Mouse (Mus musculus) CD4-positive, CD25-positive, alpha-beta regulatory T cell, adult 2 months (primary cell): ENCODE data around the gene Fndc3b.

Experiments
- DNase-seq: peaks from one replicate; pipeline ENCODE4 v3.0.0-alpha.2; 2012; ENCODE audit warnings: low read depth, low spot score

Gene Fndc3b

DNA sequence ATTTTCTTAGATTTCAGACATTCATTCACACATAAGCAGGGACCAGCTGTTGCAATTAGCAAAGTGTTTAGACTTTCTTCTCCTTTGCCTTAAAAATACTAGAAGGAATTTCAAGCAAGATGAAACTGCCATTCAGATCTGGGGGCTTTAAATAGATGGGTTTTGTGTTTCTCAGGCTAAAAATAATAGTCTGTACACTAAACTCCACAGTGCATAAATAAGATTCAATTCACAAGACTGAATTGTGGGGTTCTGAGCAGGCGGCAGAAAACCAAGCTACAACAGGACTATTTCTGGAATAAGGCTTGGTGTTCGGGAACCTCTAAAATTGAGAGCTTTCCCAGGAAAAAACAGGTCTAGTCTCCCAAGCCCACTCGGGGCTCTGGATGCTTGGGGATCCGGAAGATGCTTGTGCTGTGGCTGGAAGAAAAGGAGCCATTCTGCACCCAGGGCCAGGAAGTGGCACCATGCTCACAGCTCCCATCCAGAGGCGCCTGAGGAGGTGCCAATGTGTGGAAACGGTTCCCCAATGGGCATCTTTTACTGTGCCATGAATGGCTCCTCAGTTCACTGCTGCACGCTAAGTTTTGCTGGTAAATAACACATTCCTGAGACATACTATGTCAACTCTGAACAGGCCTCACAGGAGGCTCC is 117.5 kb downstream of the Fndc3b start:
- no peak for DNase-seq

DNA sequence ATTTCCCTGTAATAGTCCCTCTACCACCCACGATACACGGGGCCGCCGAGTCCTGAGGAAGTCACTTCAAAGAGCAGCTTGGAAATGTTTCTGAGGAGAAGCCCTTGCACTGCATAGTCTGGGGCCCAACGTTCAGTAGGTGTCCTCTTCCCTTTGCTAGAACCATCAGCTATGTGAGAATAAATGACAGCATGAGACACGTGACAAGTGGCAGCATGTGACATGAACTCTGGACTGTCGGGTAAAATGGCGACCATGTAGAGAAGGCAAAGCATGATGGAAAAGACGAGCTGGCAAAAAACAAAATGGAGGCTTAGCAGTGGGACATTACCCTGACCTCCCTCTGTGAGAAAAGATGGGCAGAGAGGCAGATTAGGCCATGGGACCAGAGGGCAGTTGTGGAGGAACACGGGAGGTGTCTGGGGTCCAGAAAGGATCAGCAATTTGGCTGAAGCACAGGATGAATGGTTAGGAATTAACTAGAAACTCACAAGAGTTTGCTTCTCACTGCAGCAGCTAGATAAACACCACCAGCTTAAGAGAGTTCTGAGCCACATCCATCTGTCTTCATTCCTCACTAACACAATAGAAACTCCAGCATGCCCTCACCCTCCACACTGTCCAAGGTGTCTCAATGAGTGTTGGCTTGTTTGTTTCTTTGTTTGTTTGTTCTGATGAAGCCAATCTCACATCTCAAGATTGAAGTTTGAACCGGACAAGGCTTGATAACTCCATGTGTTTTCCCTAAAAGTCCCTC is 118.2 kb downstream of the Fndc3b start:
- DNase-seq, result no peak

DNA sequence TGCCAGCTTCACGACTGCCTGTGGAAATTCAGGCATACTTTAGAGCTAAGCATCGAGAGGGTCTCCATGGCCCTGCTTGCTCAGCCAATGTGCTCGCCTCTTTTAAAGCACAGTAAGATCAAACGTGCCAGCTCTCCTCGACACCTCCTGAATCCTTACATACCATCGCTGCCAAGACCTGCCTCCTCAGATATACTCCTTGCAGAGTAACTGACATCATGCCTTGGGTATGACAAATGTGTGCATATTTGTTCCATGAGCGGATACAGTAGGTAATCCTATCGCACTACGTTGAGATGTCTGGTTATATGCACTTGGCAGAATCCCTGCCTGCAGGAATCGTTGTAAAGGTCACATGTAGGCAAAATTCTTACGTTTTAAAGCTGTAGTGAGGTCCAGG is 120.3 kb downstream of the Fndc3b start:
- no peak for DNase-seq

DNA sequence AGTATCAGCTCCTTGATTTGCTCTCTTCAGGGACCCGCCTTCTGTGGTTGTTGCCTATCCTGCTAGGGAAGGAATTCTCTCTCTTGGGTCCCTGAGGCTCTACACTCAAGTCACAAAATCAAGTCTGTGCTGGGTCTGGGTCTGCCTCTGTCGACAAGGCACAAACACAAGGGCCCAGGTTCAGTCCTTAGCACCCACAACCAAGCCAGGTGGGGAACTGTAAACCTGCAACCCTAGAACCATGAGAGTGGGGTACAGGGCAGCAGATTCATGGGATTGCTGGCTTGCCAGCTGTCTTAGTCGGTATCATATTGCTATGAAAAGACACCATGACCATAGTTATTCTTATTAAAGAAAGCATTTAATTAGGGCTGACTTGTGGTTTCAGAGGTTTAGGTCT is 121.8 kb downstream of the Fndc3b start:
- DNase-seq, result no peak

DNA sequence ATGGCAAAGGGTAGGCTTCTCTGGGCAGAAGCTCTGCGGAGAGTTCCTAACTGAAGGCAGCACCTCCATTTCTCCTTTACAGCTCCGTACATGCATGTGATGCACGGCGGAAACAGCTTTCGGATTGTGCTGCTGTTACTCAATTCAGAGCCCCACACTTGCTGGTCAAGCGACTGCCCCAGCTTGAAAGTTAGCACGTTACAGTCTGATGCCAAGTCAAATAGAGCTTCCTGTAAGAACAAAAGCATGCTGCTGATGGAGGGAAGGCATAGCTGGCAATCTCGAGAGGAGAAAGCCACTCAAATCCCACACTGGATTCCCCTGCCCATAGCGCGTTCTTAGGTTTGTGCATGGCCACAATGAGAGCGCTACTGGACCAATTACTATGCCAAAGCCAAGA is 122.5 kb downstream of the Fndc3b start:
- DNase-seq, result no peak

DNA sequence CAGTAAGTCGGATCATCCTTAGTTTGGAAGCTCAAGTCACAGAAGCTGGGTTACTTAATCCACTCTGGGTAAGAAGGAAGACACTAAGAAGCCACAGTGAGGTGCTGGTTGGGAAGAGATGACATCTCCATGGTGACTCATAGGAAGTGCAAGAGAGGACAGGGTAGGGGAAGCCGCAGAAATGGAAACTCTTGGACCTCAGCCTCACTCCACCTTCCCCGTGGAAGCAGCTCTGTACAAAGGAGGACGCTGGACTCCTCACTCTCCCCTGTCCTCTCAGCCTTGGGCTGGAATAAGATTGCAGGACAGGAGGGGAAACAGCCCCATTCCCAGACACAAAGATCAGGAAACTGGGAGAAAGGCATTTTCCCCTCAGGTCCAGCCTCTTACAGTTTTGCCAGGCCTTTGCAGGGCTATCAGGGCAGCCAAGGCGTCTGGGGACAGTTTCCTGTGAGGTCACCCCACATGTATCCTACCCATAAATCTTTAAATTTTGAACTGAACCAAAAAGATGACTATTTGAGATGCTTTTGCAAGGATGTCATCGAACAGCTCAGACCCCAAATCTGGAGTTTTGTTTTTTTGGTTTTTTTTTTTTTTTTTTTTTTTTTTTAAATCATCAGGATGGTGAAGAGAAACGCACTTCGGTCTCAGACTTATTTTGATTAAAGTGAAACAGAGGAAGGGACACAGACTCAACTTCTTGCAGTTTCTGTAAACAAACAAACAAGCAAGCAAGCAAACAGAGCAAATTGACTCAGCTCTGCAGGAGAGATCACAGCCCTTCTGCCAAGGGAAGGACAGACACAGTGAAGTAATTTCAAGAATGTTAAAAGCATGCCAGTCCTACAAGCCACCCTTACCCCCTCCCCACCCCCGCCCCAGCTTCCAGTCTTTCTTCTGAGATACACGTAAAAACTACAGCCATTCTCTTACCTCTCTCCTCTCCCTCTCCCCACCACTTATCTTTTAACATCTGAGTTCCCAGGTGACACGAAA is 126.2 kb downstream of the Fndc3b start:
- no peak for DNase-seq

DNA sequence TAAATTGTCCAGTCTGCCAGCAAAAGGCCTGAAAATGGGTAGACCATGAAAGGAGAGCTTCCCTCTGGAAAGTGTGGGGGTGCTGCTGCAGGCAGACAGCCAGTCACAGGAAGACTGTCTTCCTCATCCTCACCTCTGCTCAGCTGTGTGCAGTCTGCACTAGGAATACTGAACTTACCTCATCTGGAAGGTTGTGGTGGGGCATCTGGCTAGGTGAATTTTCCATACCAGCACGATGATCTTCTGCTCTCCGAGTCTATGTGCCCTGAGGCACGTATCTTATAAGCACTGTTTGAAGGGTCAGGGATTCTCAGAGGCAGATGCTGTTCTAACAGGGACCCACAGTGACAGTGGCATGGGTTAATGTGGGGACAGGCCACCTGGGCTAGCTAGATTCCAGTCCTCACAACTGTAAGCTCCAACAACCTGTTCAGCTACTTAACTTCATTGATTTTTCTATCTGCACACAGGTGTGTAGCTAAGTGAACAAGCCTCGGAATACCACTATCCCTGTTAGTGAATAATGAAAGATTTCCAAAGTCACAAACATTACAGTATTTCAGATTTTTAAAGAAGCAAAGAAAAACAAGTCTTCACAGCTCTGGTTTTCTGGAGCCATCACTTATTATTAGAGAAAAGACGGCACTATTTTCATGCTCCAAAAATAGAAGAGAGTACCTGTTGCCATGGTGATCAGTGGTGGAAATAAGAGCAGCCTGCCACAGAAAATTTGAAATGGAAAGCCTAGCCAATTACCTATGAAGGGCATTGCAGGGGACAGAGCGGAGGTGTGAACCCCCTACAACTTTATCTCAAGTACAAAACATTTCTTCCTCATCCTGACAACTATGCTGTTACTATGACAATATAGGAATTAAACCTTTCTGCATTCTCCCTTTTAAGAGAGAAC is 128.9 kb downstream of the Fndc3b start:
- DNase-seq, result no peak

DNA sequence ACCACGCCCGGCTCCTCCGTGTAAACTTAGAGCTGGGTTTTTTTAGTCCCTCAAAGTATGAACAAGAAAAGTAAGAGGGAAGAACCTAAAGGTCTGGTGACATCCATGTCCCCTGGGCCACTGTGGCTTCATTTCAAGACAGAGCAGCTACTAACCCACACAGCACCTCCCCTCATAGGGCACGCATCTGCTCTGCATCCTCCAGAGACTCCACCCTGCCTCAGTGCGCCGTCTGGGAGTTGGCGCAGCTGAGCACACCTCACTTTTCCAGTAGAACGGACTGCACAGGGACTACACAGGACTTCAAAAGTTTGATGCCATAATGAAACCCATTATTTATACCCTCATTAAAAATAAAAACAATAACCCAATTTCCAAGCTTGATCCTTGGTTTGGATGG is 130.2 kb downstream of the Fndc3b start:
- DNase-seq, result no peak

DNA sequence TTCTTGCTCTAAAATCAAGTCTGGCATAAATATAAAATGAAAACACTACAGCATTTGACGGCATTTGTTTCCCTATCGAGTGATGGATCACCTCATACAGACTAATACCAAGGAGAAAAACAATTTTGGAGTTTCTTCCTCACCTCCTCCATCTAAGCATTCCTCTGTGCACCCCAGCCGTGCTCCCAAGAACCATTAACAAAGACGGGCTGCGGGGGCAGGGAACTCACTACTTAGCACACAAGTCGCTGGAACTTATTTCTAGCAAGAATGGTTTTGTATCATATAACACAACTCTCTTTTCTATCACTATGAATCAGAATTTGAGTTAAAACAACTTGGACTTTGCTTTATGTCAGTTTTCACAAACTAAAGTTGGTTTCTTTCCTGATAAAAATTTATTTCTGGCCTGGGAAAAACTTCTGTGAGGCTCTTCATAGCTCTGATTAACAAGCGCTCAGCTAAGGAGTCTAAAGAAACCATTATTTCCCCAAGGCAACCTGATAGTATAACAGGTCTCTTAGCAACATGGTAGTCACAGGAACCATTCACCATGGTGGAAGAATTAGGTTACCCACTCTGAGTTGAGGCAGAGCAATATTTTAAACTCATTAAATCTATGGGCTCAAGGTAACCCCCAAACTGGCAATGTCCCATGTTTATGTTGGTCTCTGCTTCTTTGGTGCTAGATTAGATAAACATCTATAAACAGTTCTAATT is 131.1 kb downstream of the Fndc3b start:
- no peak for DNase-seq

DNA sequence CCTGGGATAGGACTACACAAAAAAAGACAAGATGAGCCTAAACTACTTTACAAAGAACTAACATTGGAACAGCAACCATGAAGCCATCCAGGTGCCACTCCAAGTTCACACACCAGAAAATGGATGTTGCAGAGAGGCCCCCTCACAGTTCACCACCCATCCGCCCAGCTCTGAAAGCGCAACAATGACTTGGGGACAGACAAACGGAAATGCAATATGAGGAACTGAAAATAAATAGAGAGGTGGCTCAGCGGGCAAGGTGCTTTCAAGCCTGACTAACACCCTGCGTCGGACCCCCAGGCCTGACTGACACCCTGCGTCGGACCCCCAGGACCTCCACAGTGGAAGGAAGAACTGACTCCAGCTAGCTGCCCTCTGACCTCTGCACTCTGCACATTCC is 131.9 kb downstream of the Fndc3b start:
- DNase-seq, result no peak

DNA sequence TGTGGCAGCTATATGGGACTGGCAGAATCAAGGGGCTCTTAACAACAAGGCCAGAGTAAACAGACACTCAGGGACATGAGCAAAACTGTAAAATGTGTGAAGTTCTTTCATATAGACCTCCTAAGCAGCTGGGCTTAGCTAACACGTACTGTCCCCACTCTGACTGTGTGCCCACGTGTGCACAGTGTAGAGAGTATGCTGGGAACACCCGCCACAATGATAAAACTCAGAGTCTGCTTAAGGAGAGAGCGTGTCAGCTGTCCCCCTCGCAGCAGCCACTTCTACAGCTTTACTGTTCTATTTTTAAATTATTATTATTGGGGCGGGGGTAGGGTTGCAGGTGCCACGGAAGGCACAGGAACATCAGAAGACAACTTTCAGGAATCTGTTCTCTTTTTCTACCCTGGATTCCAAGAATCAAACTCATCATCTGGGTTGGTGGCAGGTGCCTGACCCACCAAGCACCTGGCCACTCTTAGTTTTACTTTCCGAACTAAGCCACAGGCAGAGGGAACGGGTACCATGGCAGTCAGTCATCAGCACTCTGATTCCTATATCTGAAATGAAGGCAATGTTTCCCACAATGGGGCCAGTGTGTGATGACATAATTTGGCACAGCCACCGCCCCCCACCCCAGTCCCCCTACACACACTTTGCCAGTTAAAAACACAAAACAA is 133.6 kb downstream of the Fndc3b start:
- DNase-seq, result no peak

DNA sequence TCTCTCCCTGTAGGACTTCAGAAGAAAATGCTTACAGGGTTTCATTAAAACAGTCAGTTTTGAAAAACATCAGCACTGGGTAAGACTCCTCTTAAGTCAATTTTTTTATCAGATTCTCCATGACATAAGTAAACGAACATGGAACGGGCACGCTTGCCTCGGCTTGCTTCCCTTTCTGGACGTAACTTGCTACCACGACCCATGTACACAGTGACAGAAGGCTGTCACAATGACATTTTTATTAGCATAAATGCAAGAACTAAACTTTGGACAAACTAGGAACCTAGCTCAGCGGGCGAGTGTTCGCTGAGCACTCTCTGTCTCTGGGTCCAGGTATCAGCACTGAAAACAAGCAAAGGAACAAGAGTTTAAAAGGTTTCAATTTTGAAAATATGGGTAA is 136.9 kb downstream of the Fndc3b start:
- DNase-seq, result no peak

DNA sequence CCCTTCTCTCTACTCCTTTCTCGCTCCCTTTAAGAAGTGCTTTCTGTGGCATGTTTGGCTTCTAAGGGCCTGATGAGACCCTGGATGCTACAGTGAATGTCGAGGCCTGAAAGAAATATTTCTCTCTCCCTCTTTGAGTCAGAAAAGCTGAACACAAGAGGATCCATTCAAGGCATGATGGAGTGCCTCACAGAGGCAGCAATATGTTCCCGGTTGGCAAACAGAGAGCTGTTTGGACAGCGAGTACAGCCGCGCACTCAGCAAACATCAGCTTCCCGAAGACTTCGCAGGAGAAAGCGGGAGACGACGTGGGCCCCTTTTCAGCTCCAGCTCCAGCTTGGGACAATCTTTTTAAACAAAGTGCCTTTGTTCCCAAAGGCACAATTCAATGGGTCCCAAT is 137.6 kb downstream of the Fndc3b start:
- DNase-seq, result no peak

DNA sequence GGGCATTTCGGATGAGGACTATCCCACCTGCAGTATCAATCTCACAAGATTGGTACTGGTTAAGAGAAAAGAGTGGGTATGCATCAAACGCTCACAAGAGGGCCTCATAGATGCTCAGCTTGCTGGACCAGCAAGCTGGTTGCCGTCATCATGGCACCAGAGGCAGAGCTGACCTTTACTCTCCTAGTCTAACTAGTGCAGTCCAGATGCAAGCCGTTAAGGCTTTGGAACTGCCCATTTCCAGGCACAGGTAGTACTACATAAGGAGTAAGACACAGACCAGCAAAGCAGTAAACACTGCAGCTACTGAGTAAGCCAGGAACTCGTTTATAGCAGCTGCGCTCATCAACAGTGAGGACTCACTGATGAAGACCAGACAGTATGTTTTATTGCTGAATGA is 138.8 kb downstream of the Fndc3b start:
- DNase-seq, result no peak

DNA sequence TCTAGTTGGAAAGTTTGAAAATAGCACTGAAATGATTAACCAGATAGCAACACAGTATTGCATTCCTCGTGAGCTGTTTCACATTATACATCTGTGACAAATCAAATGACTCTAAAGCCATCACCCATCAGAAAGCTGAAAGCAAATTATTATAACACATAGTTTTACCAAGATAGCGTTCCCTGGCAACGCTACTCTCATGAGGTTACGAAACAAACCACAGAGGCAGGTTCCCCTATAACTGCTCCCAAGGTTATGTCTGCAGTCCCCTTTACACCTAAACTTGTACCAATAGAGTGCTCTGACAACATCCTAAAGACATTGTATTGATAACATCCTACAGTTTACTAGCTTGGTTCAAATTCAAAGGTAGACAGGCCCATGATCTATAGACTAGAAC is 145.8 kb downstream of the Fndc3b start:
- DNase-seq, result no peak

DNA sequence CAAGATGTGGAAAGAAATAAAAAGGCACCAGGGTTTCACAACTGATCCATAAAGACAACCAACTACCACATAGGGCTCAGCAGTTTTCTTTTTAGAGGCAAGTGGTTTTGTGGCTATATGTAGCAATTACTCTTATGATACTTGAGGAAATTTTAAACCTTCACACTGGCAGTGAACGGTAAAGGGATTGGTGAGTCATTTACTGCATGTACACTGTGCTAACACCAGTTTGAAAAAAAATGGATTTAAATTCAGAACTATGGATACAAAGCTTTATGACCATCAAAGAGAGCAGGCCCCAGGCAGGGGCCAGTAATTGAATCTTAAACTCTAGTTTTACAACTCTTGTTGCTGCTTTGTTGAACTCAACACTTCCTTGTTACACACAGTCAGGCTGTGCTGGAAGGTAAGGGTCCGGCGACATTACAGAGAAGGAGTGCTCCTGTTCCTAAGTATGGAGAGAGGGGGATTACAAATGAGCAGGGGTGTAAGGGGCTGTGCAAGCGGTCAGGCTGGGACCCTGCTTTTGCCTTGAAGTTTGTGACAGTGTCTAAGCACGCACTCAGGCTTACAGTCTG is 148.0 kb downstream of the Fndc3b start:
- DNase-seq, result no peak

DNA sequence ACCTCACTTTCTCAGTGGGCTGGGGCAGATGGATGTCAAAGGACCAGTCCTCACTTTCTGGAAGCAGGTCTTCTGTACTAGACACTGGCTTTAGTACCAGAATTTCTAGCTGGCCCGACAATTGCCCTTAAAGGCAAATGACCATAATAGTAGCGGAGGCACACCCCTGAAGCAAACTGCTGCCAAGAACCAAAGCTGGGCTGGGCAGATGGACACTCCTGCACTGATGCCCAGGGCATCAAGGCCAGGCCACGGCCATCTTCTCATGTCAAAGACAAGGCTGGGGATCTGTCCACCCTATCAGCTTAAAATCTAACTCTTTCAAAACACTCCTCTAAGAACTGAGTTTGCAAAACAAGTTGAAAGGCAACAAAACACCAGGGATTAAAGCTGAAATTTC is 148.6 kb downstream of the Fndc3b start:
- DNase-seq, result no peak

DNA sequence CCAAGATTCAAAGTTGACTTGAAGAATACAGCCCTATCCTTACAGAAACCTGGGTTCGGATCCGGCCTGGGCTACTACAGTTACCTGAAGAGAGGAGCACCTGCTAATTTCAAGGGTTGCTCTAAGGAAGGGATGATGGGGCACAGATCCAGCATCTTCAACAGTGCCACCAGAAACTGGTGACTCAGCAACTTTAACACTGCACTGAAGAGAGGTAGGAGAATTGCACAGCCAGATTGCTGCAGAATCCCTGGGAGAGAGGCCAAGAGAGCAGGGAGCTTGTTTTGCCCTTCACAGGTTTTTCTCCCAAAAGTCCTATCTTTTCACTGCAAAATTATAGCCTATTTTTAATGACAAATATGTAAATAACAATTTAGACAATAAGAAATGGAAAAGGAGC is 149.2 kb downstream of the Fndc3b start:
- DNase-seq, result no peak

DNA sequence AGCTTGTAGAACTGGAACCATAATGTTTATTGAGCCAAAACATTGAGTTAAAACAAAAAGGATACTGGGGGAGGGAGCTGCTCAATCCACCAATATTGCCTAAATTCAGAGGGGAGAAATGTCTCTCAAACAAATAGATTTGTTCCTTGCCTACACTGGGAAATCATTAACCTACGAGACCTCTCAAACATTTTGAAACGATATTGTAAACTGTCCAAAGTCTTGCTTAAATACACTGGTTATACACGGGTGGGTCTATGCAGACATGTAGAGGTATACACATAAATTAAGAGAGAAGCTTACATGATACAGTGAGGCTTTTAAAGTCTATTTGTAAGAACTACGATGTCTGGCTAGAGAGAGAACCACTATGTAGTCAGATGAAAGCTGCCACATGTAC is 151.8 kb downstream of the Fndc3b start:
- no peak for DNase-seq
